Mouse (Mus musculus): ENCODE measurements at regions not wholly inside any gene's neighbourhood (a gene's known extent, or its start where the extent isn't known, plus 50 kb on each side); places are given as distances from the start of the nearest gene placed in this dataset.
"Not testable (repeated sequence)": the region's sequence is repeated elsewhere in the genome, so short reads cannot be mapped to it uniquely, and the experiment has no call there.

GRCm38 (mm10) chr6:44010946-44011345, 344.9 kb upstream of the Tpk1 start:
- peak in 1 of 2 experiments; percentile 12 for DNase-seq (ENCODE audit: low spot score in 2 of 2)

- not testable (repeated sequence) for DNase-seq (ENCODE audit: low spot score in 2 of 2)
Measured at GRCm38 (mm10) chr6:44007196-44007595, 341.1 kb upstream of the Tpk1 start.
